Mouse (Mus musculus) liver, embryonic 14.5 days (tissue): ENCODE results near the gene Mrpl34.
A peak's percentile ranks its signal among the peaks of the same experiment; 100 is the strongest.

Source experiments
- CTCF ChIP-seq: IDR thresholded peaks from 2 replicates; pipeline ENCODE4 v1.5.1; 2016; ENCODE audit warnings: antibody characterized with exemption, low read depth, control low read depth
- EP300 ChIP-seq: IDR thresholded peaks from 2 replicates; pipeline ENCODE4 v1.6.1; 2016; ENCODE audit warnings: antibody characterized with exemption, low read depth

- TF ChIP-seq CTCF (peak; percentile 99), EP300 (0 out of 2 replicates have a peak, but pooled peaks have one; percentile 36)
Measured at GRCm38 (mm10) chr8:71464513-71465500, at the start of gene Mrpl34.
